Mouse (Mus musculus) lung, postnatal 14 days (tissue): ENCODE measurements around the gene Olfr308.
"Not testable (repeated sequence)": the region's sequence is repeated elsewhere in the genome, so short reads cannot be mapped to it uniquely, and the experiment has no call there.

ENCODE experiments used
- DNase-seq: peaks from one replicate; pipeline ENCODE4 v3.0.0; 2021

The Olfr308 gene

GRCm38 (mm10) chr7:86325530-86325929 is at the start of gene Olfr308:
Olfr308 (minus strand) TSS chr7:86325630.
- no peak for DNase-seq

- no peak for DNase-seq
These were observed 41.4 kb upstream of the Olfr308 start, which contains the start of gene Olfr305 for GRCm38 (mm10) chr7:86366828-86367227. Olfr305 (minus strand) TSS chr7:86366928.

- not testable (repeated sequence) for DNase-seq
These were observed 20.9 kb upstream of the Olfr308 start for GRCm38 (mm10) chr7:86346296-86346695.

- DNase-seq, result no peak
These were observed 18.8 kb upstream of the Olfr308 start for GRCm38 (mm10) chr7:86344253-86344652.

GRCm38 (mm10) chr7:86342881-86343565 is 17.6 kb upstream of the Olfr308 start:
- DNase-seq, result no peak

- DNase-seq, result no peak
These were observed 12.1 kb upstream of the Olfr308 start, which contains the start of gene Olfr307 for GRCm38 (mm10) chr7:86337486-86337885. Olfr307 (minus strand) TSS chr7:86337586.

- DNase-seq, result no peak
These were observed 4.1 kb downstream of the Olfr308 start for GRCm38 (mm10) chr7:86321323-86321722.

- DNase-seq, result no peak
These were observed 11.8 kb downstream of the Olfr308 start, which contains the start of gene Olfr309 for GRCm38 (mm10) chr7:86313608-86314007. Olfr309 (minus strand) TSS chr7:86313708.

GRCm38 (mm10) chr7:86277072-86277471 is 48.4 kb downstream of the Olfr308 start, which contains the start of gene Olfr310:
Olfr310 (minus strand) TSS chr7:86277172.
- no peak for DNase-seq
